Mouse (Mus musculus) gastrocnemius, postnatal 36 days (tissue): Measurements from ENCODE around the gene Ubap2. TPM values are rescaled to one million over a fixed set of nuclear protein-coding genes. Genes with fewer than 3 reads are reported as not detected.
A peak's percentile ranks its signal among the peaks of the same experiment; 100 is the strongest.

Source experiments
- DNase-seq, 2 experiments: peaks; one replicate each; pipeline ENCODE4 v3.0.0; 2022
- intact Hi-C: fragments of 180-260 bp; cut with DNase I; formaldehyde crosslinking; loops from one replicate; pipeline ENCODE4 v1.15.1; 2025
- total RNA-seq, 2 experiments: library from RNA; stranded (reverse); gene quantifications; 2 replicates each; pipeline ENCODE4 v1.2.3; 2021

The Ubap2 gene
- total RNA-seq, 2 experiments from 2014 or later = 86.8 to 88.5 TPM

GRCm38 (mm10) chr4:41274377-41274979, 466 bp downstream of the Ubap2 start:
- no peak for DNase-seq
- intact Hi-C loops = no loop called here

GRCm38 (mm10) chr4:41268133-41268532, 6.8 kb downstream of the Ubap2 start:
- intact Hi-C loops = no loop called here
- no peak for DNase-seq

GRCm38 (mm10) chr4:41266350-41266749, 8.6 kb downstream of the Ubap2 start:
- intact Hi-C loops = no loop called here
- DNase-seq = no peak

GRCm38 (mm10) chr4:41260691-41261090, 14.3 kb downstream of the Ubap2 start:
- intact Hi-C loops = no loop called here
- no peak for DNase-seq

- DNase-seq = no peak
- intact Hi-C loops = no loop called here
Measured at GRCm38 (mm10) chr4:41259019-41259418, 15.9 kb downstream of the Ubap2 start.

GRCm38 (mm10) chr4:41257752-41258151, 17.2 kb downstream of the Ubap2 start:
- intact Hi-C loops = no loop called here
- peak in 1 of 2 experiments; percentile 8 for DNase-seq

GRCm38 (mm10) chr4:41255564-41256210, 19.3 kb downstream of the Ubap2 start:
- no peak for DNase-seq
- intact Hi-C loops = loop anchor here (1.0 kb wide), 1 partner anchor 14 kb away; no protein-coding TSS in a partner anchor

- no peak for DNase-seq
- intact Hi-C loops = no loop called here
Measured at GRCm38 (mm10) chr4:41253756-41254155, 21.2 kb downstream of the Ubap2 start.

GRCm38 (mm10) chr4:41245408-41245807, 29.5 kb downstream of the Ubap2 start:
- intact Hi-C loops = no loop called here
- no peak for DNase-seq

- intact Hi-C loops = no loop called here
- DNase-seq = no peak
Measured at GRCm38 (mm10) chr4:41240916-41241315, 34.0 kb downstream of the Ubap2 start.

GRCm38 (mm10) chr4:41235621-41236020, 39.3 kb downstream of the Ubap2 start:
- intact Hi-C loops = no loop called here
- no peak for DNase-seq

GRCm38 (mm10) chr4:41226351-41226750, 48.6 kb downstream of the Ubap2 start:
- intact Hi-C loops = loop anchor here (2.0 to 5.0 kb wide), 3 partner anchors 60 to 174 kb away; no protein-coding TSS in a partner anchor
- DNase-seq = peak; percentile 21 to 29

- no peak for DNase-seq
- intact Hi-C loops = loop anchor here (5.0 kb wide), 2 partner anchors 162 to 173 kb away; no protein-coding TSS in a partner anchor
Measured at GRCm38 (mm10) chr4:41225412-41225811, 49.5 kb downstream of the Ubap2 start.

- intact Hi-C loops = no loop called here
- no peak for DNase-seq
Measured at GRCm38 (mm10) chr4:41208050-41208449, 66.9 kb downstream of the Ubap2 start.

GRCm38 (mm10) chr4:41205751-41206150, 69.2 kb downstream of the Ubap2 start:
- no peak for DNase-seq

GRCm38 (mm10) chr4:41202135-41202534, 72.8 kb downstream of the Ubap2 start:
- no peak for DNase-seq
- intact Hi-C loops = no loop called here

More at GRCm38 (mm10) chr4:41205751-41206150, 69.2 kb downstream of the Ubap2 start:
- intact Hi-C loops = no loop called here

GRCm38 (mm10) chr4:41196861-41197610, 77.9 kb downstream of the Ubap2 start:
- intact Hi-C loops = no loop called here
- no peak for DNase-seq

GRCm38 (mm10) chr4:41195328-41195727, 79.6 kb downstream of the Ubap2 start:
- intact Hi-C loops = no loop called here
- no peak for DNase-seq

GRCm38 (mm10) chr4:41192544-41193512, 82.1 kb downstream of the Ubap2 start:
- intact Hi-C loops = no loop called here
- no peak for DNase-seq

GRCm38 (mm10) chr4:41189809-41190208, 85.1 kb downstream of the Ubap2 start:
- DNase-seq = no peak
- intact Hi-C loops = no loop called here
